Mouse (Mus musculus) megakaryocyte, embryonic 14.5 days (primary cell): Measurements from ENCODE around the gene Stxbp5l.

Experiments
- FLI1 ChIP-seq: IDR thresholded peaks from 2 replicates; pipeline ENCODE4 v1.6.1; 2012; ENCODE audit warnings: low read length, inconsistent platforms, mixed read lengths
- GATA1 ChIP-seq: IDR thresholded peaks from 3 replicates; pipeline ENCODE4 v1.6.1; 2012; ENCODE audit warnings: mixed read lengths, low read length, inconsistent platforms, borderline replicate concordance

- TF ChIP-seq GATA1 (no peak), FLI1 (no peak)
Measured at GRCm38 (mm10) chr16:37422874-37423273, 38.1 kb upstream of the Stxbp5l start.
